Mouse (Mus musculus) Patski (cell line): ENCODE measurements around the gene Smc6. TPM values are rescaled to one million over a fixed set of nuclear protein-coding genes. Genes with fewer than 3 reads are reported as not detected.

Experiments
- ATAC-seq: fragments of 100-300 bp; one replicate; pipeline ENCODE4 v1.8.0; 2021
- CTCF ChIA-PET: fragments of 350-600 bp; sonication (Branson Sonifier 250); formaldehyde crosslinking; loops from one replicate; lab custom pipeline; 2022; ENCODE audit warnings: inconsistent platforms; lab: Charles Lee
- POLR2A ChIA-PET: fragments of 350-600 bp; sonication (Branson Sonifier 250); formaldehyde crosslinking; loops from one replicate; lab custom pipeline; 2022; ENCODE audit warnings: antibody characterized with exemption, inconsistent platforms; lab: Charles Lee
- DNase-seq: peaks from one replicate; pipeline ENCODE4 v3.0.0-alpha.2; 2011; ENCODE audit warnings: low read depth, low spot score
- H3K27me3 ChIP-seq: fragments of 371-371 bp; one replicate; pipeline ENCODE4 v1.5.1; 2021
- CTCF ChIP-seq: fragments of 100-300 bp; IDR thresholded peaks from one replicate; pipeline ENCODE4 v1.5.1; 2021
- in situ Hi-C: fragments of 300-500 bp; cut with MboI; formaldehyde crosslinking; loops from 3 replicates; pipeline ENCODE4 v1.11.1; 2018; ENCODE audit warnings: low pct_unique_long_range_greater_than_20kb, mixed read lengths
- polyA plus RNA-seq: library from polyadenylated mRNA; unstranded; gene quantifications from one replicate; pipeline ENCODE4 v1.2.3, GENCODE M21; 2021

Gene Smc6
- polyA plus RNA-seq, result 59.8 TPM

DNA sequence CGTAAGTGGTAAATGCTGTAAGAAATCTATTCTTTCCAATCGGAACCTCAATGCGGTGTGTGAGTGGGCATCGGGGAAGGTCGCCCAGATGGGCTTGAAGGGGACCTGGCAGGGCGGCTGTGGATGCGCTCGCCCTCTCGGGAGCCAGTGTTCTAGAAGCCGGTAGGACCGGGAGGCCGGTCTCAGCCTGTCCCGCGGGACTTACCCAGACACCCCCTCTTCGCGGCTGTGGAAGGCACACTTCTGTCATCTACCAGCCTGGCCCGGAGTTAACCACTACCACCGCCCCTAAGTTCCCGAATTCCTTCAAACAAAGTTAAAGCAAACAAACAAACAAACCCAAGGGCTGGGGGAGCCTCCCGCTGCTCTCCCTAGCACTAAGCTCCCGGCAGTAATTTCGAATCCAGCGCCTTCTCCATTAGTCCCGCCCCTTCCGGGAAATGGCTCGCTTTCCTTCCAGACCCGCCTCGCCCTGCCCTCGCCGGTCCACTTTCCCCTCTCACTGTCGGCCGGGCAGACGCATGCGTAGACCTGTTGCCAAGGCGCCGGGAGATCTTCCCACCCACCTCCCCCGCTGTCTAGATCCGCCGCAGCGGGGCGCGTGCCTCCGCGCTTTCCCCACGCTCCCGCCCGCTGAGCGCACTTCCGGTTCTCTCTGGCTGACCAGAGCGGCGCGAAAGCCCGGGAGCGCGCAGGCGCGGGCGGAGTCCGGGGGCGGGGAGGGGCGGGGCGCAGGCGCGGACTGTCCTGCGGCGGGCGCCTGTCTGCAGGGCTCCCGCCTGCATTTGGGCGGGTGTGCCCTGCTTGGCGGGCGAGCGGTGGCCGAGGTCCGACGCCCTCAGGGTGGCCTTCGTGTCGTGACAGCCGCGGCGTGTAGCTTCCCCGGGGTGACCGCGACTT lies at the start of gene Smc6, which contains the start of gene Gen1:
TSS of gene Smc6 (plus strand) at position 505 of the 900 bp plus-strand sequence.
TSS of gene Gen1 (minus strand) at position 420 of the 900 bp plus-strand sequence.
- in situ Hi-C loops, result no loop called here
- ChIA-PET CTCF (interaction anchor here (1.1 to 2.3 kb wide), 2 partner anchors 9 to 12 kb away, joined by 3 to 11 read pairs; no protein-coding TSS in a partner anchor), POLR2A (interaction anchor here (1.4 kb wide), 1 partner anchor 16 kb away, joined by 3 read pairs; no protein-coding TSS in a partner anchor)
- DNase-seq (peak; percentile 81), ATAC-seq (peak; percentile 90)
- TF ChIP-seq CTCF, result no peak
- no peaks in the 10 kb centered on the region for H3K27me3 ChIP-seq

DNA sequence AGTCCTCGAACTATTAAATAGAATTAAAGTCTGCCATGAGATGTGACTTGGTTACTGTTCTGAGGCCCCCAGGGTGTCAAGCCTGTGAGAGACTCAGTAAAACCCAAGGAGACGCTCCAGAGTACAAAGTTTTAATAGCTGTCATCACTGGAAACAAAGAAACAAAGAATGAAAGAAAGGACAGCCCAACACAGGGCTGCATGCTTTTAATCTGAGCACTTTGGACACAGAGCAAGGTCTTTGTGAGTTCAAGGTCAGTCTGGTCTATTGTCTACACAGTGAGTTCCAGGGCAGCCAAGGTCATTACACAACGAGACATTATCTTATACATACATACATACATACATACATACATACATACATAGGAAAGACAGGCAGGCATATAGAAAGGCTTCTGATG lies 49.2 kb upstream of the Smc6 start:
- DNase-seq (no peak), ATAC-seq (no peak)
- TF ChIP-seq CTCF, result no peak
- in situ Hi-C loops, result loop anchor here (25.0 kb wide), 1 partner anchor 921 kb away; no protein-coding TSS in a partner anchor
- ChIA-PET CTCF (no interaction called here), POLR2A (no interaction called here)
- peaks cover 6% of the 10 kb centered on the region for H3K27me3 ChIP-seq

DNA sequence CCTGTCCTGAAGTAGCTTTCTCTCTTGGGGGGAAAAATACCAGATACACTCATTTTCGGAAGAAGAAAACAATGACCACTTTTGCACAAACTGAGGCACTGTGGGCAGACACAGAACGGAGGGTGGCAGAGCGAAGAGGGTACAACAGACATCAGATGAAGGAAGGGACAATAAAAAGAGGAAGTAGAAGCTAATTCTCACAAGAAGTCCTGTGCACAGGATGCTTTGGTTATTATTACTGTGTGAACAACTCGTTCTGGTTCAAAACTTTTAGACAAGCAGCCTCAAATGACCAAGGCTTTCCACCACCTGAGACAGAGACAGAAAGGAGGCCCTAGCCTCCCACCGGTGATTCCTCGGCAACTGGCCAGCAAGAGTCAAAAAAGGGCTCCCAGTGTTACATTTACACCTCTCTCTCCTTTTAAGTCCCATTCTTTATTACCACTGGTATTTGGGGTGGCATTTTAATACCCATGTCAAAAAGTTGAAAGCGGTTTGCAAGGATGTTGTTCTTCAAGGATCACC lies 47.9 kb upstream of the Smc6 start:
- peaks cover 6% of the 10 kb centered on the region for H3K27me3 ChIP-seq
- no peak for TF ChIP-seq CTCF
- DNase-seq (no peak), ATAC-seq (no peak)
- in situ Hi-C loops, result loop anchor here (25.0 kb wide), 1 partner anchor 920 kb away; no protein-coding TSS in a partner anchor
- ChIA-PET CTCF (interaction anchor here (1.4 kb wide), 1 partner anchor 9 kb away, joined by 3 read pairs; the partner anchor contains the start of gene Msgn1), POLR2A (no interaction called here)

DNA sequence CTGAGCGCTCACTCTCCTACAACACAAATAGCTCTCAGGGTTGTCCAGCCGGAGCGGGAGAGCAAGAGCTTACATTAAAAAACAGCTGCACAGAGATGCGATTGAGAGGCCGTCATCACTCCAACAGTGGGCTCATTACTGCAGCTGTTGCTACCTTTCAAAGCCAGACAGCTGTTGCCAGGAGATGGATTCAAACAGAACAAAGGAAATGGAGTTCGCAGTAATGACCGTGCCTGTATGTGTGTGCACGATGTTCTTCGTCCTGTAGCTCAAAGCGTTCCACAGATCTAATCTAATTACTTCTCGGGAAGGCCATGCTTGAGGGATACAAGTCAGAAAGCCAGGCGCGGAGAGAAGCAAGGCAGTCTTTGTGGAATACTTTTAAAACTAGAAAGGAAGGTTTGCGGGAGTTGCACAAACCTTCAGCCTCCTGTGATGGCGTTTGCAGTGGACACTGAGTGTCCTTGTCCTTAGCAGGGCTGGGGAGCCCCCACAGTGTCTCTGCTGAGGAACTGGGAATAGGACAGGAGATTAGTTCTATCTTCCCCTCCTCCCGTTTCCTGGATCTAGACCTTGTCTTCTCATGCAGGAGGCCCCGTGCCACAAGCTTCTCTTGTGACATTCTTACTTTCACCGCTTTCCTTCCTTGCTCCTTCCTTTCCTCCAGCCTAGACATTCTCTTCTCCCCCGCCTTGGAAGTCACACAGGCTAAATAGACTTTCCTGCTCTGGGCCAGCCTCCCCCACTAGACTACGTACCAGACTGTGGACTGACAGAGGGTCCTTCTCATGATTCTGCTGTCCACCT lies 44.0 kb upstream of the Smc6 start:
- no peak for TF ChIP-seq CTCF
- ChIA-PET POLR2A (no interaction called here), CTCF (no interaction called here)
- ATAC-seq (no peak), DNase-seq (no peak)
- in situ Hi-C loops, result loop anchor here (25.0 kb wide), 1 partner anchor 916 kb away; no protein-coding TSS in a partner anchor
- H3K27me3 ChIP-seq, result peaks cover 6% of the 10 kb centered on the region

DNA sequence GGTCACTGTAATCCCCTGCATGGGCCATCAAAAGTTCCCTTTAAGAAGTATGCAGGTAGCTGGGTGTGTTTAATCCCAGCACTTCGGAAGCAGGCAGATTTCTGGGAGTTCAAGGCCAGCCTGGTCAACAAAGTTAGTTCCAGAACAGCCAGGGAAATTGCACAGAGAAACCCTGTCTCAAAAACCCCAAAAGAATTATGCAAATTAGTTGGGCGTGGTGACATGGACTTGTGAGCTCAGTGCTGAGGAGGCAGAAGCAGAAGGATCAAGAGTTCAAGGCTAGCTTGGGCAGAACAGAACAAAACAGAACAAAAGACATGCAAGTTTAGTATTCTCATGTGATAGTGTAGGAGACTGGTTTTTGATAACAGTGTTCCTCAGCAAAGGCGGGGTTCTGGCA lies 43.1 kb upstream of the Smc6 start:
- in situ Hi-C loops, result loop anchor here (25.0 kb wide), 1 partner anchor 915 kb away; no protein-coding TSS in a partner anchor
- TF ChIP-seq CTCF, result no peak
- CTCF ChIA-PET, result no interaction called here
- DNase-seq (no peak), ATAC-seq (no peak)
- peaks cover 6% of the 10 kb centered on the region for H3K27me3 ChIP-seq
- POLR2A ChIA-PET, result no interaction called here

DNA sequence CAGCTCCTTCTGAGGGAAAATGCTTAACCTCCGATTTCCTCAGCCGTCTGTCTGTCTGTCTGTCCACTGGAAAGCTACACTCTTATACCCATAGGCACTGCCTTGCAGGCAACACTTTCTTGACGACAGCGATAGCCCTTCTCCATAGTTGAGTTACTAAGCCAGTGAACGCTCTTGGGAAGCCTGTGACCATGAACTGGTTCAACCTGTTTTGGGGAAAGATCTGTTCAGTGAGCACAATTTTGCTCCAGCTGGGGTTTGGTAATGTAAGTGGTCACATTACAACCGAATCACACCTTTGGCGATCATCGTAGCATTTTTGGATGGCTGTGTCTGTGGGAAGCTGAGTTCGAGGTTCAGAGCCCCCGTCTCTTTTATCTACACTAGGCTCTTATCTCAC lies 42.6 kb upstream of the Smc6 start:
- peaks cover 6% of the 10 kb centered on the region for H3K27me3 ChIP-seq
- POLR2A ChIA-PET, result no interaction called here
- DNase-seq (no peak), ATAC-seq (no peak)
- in situ Hi-C loops, result loop anchor here (25.0 kb wide), 1 partner anchor 914 kb away; no protein-coding TSS in a partner anchor
- no peak for TF ChIP-seq CTCF
- CTCF ChIA-PET, result no interaction called here

DNA sequence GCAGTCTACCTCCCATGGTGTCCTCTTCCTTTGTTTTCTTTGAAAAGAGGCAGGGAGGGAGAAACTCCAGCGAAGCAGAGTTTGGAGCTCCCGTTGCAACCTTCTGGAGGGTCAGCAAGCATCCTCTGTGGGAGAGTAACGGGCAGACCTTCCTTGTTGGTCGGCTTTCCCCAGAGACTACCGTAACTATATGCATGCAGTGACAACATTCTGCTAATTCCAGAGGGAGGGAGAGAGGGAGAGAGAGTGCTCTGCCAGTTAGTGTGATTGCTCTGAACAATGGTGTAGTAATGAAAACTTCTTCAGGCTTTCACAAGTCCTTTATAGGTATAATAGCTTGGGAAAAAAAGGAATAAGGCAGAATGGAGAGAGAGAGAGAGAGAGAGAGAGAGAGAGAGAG lies 41.0 kb upstream of the Smc6 start:
- ATAC-seq, result no peak
- in situ Hi-C loops, result loop anchor here (25.0 kb wide), 1 partner anchor 913 kb away; no protein-coding TSS in a partner anchor
- POLR2A ChIA-PET, result no interaction called here
- TF ChIP-seq CTCF, result no peak
- DNase-seq, result no peak
- CTCF ChIA-PET, result no interaction called here
- H3K27me3 ChIP-seq, result no peaks in the 10 kb centered on the region

DNA sequence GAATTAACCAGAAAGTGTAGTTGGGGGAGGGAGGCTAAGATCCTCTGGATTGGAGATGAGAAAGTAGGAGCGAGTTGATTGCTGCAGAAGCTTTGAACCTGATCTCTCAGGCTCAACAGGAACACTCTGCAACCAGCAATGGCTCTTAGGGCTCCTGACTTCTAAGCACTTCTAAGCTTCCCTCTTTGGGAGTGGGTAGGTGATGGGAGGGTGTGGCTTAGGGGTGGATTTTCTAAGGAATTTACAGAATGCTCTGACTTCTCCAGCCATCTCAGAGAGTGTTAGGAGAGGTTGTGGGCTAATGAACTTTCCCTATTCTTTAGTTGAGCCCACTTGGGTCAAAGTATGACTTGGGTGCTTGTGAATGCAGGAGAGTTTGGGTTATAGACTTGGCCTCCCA lies 39.6 kb upstream of the Smc6 start:
- TF ChIP-seq CTCF, result no peak
- in situ Hi-C loops, result no loop called here
- CTCF ChIA-PET, result no interaction called here

DNA sequence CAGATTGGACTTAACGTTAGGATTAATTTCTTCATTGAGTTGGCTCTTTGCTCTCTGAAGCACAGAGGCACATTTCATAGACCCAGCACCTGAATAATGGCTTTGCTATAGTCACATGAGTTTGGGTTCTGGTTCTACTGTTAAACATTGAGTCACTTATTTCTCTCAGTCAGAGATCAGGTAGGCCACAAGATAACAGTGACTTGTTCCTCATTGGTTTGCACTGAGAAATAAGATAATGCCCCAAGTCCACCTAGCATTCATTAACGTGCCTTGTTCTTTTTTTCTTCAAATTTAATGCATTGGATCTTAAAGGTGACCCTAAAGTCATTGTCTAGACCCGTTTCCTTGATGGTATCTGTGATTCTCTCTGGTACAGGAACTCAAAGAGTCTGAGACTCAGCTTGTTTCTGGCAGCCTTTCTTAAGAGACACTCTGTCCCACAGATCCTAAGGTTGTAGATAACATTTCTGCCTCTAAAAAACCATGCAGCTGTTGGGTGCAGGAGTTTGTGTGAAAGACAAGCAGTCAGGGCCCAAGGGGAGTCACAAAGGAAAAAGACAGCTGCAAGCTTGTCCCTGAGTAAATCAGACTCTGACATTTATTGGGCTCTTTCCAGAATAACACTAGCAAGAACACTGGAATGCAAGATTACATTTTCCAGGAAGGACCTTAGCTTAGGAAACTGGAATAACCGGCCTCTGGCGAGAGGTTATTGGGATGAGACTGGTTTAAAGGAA lies 39.0 kb upstream of the Smc6 start:
- CTCF ChIA-PET, result no interaction called here
- peaks cover 5% of the 10 kb centered on the region for H3K27me3 ChIP-seq
- TF ChIP-seq CTCF, result no peak
- in situ Hi-C loops, result no loop called here
- POLR2A ChIA-PET, result no interaction called here
- DNase-seq, result no peak
- ATAC-seq, result no peak

More for the DNA sequence above, 39.6 kb upstream of the Smc6 start:
- ATAC-seq (no peak), DNase-seq (no peak)
- POLR2A ChIA-PET, result no interaction called here
- H3K27me3 ChIP-seq, result peaks cover 4% of the 10 kb centered on the region
